Mouse (Mus musculus) megakaryocyte, adult 5-6 weeks (primary cell): ENCODE results near the gene Ctxn2. TPM values are rescaled to one million over a fixed set of nuclear protein-coding genes. Genes with fewer than 3 reads are reported as not detected.
A peak's percentile ranks its signal among the peaks of the same experiment; 100 is the strongest.
"Not testable (repeated sequence)": the region's sequence is repeated elsewhere in the genome, so short reads cannot be mapped to it uniquely, and the experiment has no call there.

Experiments used
- ATAC-seq: 2 replicates; pipeline ENCODE4 v1.8.0; 2016; ENCODE audit warnings: mild to moderate bottlenecking, inconsistent platforms; ENCODE audit not compliant: poor library complexity, severe bottlenecking
- total RNA-seq, 2 experiments: library from RNA; stranded (forward) in 1 of 2; stranded (reverse) in 1 of 2; fragments of 153-499, 151-499 nt in 1 of 2; fragments of 221-1000, 200-1000 nt in 1 of 2; gene quantifications; 2 replicates each; pipeline versions ENCODE4 v1.2.3 to v1.2.4; 2015 to 2017

Gene Ctxn2
- total RNA-seq (2015), result not detected in 2 replicates
- total RNA-seq (2017), result not detected in 2 replicates

DNA sequence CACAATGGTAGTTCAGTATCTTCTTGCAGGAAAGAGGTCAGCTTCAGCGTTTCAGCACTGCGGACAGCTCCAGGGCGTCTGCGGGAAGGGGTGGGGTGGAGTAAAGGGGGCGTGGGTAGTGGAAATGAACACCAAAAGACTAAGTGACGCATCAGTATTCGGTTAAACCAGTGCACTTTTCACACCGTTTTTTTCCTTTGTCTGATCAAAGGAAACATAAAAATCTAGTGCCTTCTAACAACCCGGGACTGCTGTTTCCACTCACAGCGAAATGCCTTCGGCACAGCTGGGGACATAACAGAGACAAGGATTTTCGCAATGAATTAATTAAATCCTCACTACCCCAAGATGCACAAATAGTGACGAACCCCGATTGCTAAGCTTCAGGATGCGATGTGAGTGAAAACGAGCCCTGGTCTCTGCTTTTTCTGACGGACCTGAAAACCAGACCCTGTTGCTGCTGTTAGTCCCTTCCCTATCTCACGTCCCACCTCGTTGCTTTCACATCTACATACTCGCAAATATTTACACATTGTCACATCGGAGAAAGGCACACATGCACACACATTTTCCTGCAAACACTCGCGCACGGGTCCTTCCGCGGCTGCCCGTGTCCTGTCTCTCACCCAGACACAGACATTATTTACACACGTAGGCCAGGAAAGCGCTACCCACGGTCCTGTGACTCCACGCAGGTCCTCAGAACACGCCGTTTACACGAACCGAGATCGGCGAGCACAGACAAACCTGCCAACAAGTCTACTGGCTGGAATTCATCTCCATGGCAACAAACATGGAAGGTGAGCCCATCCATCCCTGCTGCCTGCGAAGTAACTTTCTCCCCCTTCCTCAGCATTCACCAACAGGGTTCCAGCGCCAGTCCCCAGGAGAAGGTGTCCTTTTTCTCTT lies at the start of gene Ctxn2:
Gene Ctxn2 (plus strand): TSS at position 790 of the 909 bp plus-strand sequence.
- peak; percentile 78 for ATAC-seq

DNA sequence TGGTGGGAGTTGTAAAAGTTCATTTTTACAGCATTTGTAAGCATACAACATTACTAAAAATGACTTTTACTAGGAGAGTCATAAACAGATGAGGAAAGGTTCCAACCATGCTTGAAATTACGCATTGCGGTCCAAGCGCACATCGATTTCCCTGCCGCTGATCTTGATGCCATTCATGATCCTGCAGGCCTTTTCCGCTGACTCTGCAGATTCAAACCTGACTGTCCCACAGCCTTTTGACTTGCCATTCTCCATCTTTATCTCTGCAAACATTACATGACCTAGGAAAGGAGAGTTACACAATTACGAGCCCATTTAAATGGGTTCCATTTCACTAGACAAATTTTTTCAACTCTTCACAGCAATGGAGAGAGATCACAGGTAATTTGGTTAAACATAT lies 47.7 kb upstream of the Ctxn2 start:
- no peak for ATAC-seq

DNA sequence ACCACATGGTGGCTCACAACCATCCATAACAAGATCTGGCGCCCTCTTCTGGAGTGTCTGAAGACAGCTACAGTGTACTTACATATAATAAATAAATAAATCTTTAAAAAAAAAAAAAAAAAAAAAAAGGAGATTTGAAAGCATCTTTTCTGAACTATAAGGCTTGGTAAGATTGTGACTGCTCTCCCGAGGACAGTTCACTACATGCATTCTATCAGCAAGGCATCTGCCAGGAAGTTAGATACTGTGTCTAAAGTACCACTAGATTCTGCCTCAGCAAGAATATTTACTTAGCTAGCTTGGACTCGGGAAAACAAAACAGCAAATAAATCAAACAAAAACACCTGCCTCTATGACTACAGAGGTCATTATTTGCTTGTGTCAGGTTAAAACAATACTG lies 44.4 kb upstream of the Ctxn2 start:
- not testable (repeated sequence) for ATAC-seq

DNA sequence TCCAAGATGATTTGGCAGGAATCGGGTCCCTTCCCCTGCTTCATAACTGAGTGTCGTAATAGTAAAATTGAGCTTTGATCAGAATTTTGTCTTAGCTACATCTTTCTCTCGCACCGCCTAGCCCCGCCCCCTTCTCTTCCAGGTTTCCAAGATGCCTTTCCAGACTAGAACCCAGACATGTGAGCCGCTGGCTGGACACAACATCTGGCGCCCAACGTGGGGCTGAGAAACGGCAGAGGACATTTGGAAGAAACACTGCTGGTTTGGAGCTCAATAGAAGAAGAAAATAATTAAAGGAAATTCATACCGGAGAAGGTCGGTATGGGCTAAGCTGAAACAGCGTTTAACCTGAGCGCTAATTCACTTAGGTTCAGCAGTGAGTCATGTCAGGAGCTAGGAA lies 32.0 kb upstream of the Ctxn2 start:
- ATAC-seq, result not testable (repeated sequence)

DNA sequence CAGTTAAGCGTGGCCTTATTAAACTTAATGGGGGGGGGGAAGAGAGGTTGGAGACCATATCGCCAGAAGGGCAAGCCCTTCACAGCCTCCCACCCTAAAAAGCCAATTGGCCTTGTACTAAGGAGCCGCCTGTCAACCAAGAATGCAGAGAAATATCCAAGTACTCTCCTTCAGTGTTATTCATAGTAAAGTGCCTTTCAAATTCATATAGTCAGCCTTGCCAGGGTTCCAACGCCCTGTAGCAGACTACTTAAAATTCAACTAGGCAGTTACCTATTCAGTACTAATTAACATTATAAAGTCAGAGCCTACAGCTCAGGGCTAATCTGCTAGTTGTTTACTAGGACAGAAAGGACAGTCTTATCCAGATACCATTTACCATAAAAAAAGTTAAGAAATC lies 30.0 kb upstream of the Ctxn2 start:
- not testable (repeated sequence) for ATAC-seq

DNA sequence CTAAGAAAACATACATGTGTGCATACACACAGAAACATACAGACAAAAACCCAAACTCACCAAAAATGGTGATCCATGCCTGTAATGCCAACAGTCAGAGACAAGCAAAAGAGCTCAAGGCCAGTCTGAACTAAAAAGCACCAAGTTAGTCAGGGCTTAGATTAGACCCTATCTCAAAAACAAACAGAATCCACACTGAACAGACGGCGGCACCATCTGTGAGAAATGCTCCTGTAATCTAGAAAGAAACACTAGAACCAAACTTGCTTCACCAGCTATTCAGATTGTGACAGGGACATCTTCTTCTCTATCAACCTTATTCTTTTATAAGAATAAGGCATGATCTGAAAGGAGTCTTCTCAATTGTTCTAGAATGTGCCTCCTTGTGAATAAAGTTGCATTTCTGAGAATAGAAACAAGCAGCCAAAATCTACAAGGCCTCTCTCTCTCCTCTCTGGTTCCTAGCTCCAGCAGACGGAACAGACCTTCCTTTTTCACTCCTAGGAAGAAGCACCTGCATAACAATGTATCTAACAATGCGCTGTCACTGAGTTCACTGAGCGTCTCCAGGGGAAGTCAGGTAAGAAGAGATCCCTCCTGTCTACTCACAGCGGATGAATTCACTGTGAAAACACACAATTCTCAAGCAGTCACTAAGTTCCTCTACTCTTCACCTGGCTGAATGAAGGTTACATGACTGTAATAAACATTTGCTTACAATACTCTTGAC lies 16.9 kb upstream of the Ctxn2 start:
- ATAC-seq, result no peak

DNA sequence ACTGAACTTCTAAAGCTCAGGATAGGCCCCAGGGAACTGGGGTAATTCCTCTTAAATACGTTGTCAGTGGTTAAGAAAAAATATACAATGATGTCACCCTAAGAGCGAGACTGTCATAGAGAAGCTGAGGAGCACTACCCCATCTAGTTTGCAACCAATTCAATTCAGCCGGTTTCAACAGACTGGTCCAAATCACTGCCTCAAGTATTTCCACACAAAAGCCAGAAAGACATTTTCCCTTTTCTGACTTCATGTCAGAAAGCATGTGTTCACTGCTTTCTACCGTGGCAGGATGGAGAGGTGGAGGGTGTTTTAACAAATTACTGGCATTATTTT lies 14.2 kb upstream of the Ctxn2 start:
- ATAC-seq, result peak; percentile 31; the same call in 1 of the 2 replicates

DNA sequence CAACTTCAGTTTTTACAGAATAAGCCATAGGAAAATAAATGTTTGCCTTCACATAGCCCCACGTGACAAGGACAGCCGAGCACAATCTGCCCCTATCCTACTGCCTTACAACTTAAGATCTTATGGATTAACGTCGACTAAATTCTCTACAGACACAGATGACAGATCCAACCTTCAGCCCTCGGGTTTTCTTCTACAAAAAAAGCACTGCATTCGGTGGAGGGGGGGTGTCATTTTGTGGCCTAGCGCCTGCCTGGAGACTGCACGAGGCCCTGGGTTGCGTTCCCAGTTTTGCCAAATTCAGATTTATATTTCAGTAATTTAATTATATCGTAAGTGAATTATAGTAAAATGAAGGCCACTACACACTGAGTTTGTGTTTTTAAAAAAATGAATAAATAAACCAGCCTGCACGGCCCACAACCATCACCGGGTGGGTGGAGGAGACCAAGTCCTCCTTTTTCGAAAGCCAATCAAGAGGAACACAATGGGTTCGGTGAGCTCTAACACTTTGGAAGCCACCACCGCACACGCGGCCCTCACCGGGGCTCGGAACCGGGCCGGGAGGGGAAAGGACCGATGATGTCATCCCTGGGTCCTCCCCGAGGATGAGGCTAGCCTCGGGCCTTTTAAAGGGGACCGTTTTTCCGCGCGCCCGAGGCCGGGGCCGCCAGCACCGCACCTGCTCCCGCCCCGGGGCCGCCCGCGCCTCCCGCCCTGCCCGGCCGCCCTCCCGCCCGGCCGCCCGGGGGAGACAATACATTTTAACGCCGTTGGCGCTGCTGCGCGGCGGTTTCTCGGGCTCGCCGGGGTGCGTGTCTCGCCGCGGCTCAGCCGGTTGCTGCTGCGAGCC lies 13.6 kb upstream of the Ctxn2 start:
- peak; percentile 35 for ATAC-seq

DNA sequence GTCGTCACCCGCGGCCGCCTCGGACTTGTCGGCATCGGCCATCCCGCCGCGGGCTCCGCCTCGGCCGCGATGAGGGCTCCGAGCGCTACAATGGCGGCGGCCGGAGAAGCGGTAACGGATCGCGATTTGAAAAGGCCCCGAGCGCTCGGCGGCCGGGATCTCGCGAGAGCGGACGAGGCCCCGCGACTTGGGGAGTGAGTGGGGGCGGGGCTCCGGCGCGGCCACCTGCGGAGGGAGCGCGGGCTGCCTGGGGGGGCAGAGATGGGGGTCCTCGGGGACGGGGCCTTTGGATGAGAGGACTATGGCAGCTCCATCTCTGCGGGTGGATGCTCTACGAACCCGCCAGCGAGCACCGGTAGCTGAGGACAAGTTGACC lies 13.0 kb upstream of the Ctxn2 start, which contains the start of gene Myef2:
Gene Myef2 (minus strand): TSS at position 185 of the 376 bp plus-strand sequence.
- ATAC-seq, result peak; percentile 93

DNA sequence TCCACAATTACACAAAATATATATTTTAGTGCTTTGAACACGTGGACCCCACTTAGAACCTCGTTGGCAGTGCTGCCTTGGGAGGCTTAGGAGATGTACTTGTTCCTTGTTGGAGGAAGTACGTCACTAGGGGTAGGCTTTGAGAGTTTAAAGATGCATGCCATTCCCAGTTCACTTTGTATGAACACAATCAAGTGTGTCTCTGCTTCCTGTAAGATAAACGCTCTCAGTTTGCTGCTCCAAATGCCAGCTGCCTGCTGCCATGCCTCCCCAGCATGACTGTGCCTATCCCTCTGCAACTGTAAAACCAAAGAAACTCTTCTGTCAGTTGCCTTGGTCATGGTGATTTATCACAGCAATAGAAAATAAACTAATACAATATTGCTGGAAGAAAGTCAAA lies 10.7 kb upstream of the Ctxn2 start:
- no peak for ATAC-seq

DNA sequence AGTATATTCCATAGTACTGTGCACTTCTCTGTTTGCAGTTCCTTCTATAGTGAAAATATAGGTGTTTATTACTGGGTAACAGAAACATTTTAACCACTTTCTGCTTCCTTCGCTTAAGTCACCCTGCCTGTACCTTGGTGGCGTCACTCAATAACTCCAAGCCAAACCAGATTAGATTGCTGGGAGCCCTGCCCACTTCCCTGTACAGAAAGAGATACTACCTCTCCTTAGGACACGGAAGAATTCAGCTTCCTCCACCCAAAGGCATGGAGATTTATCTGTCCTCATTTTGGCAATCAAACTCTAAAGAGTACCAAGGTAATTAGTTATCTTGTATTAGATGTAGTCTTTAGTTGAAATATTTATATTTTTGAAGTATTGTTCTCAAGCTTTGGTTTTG lies 9.7 kb upstream of the Ctxn2 start:
- ATAC-seq, result no peak

DNA sequence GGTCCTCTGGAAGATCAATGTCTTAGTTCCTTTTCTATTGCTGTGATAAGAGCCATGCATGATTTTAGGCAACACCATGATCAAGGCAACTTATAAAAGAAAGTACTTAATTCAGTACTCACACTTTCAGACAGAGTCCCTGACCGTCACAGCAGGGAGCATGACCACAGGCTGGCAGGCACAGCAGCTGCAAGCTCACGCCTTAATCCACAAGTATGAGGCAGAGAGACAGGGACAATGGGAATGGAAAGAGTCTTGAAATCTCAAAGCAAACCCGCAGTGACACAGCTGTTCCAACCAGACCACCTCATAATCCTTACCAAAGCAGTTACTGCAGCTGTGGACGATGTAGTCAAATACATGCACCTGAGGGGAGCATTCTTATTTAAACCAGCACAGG lies 2.4 kb upstream of the Ctxn2 start:
- ATAC-seq, result no peak

DNA sequence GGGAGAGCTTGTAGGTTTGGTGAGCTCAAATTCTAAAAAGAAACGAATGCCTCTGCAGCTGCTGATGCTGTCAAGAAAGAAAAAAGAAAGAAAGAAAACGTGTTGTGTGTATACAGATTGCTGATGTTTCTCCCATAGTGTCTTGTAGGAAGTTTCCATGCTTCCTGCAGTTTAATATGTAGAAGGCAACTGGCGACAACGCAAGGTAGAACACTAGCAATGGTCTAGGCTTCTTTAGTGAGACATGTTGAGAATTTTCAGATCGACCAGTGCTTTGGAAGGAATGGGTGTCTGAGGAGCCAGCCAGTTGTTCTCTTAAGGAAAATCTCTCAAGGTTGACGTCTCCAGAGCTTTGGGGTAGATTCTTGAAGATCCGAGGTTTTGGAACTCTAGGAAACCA lies 354 bp downstream of the Ctxn2 start:
- ATAC-seq, result no peak

DNA sequence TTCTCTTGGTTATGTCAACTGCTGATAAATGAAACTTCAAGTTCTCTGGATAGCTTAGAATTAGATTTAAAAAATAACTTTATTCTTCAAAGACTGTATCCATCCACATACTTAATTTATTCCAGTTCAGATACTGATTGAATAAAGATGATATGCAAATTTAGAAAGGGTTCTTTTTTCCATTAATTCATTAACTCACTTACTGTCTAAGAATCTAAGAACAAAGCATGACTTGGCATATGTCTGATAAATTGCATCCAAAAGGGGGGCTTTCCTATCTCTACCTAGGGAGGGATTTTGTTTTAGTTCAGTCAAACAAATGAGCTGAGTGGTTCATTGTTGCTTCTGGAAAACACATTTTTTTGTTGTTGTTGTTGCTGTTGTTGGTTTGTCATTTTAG lies 5.8 kb downstream of the Ctxn2 start:
- ATAC-seq, result no peak

DNA sequence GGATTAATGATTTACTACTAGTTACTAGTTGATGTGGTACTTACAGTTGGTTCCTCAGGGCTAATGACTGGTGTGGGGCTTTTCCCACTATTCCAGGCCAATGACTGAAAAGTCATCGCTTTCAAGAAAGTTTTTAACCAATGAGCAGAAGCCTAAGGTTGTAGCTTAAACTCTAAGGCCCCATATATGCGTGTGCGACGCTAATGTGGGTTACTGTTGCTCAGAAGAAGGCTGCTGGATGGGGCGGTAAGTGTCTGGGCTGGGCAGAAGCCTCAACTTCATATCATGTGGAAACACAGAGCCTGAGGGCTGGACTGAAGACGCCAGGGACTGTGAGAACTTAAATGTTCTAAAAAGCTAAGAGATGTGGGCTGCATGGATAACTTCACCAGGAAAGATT lies 15.9 kb downstream of the Ctxn2 start, which contains the start of gene Slc12a1:
Gene Slc12a1 (plus strand): TSS at position 118 of the 400 bp plus-strand sequence.
- ATAC-seq, result no peak

DNA sequence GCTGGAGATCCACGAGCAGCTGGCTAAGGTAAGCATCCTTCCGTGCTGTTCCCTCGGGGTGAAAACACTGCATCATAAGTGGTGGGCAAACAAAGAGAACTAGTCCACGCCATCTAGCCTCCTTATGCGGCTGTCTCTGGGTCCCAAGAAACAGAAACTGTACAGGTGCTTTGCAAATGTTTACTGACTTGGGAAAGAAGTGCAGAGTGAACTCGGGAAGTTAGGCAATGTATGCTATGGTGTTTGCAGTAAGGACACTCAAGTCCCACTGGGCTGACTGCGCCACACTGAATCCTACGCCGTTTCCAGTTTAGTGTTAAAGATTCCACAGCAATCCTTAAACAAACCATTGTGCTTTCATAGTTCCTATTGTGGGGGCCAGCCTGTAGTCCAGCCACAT lies 17.8 kb downstream of the Ctxn2 start:
- no peak for ATAC-seq

DNA sequence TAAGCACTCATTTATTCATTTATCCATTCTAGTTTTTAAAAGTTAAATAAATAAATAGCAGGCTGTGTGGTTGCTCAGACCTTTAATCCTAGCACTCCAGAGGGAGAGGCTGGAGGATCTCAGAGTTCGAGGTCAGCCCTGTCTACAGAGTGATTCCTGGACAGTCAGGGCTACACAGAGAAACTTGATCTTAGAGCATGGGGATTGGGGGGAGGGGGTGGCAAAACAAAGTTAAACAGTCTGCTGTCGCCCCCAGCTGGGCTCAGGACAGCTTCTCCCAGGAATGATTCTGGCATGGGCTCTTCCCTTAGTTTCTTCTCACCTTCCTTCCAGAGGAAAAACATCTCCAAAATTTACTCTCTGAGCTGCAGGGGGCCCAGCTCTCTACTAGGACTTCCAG lies 19.0 kb downstream of the Ctxn2 start:
- no peak for ATAC-seq

DNA sequence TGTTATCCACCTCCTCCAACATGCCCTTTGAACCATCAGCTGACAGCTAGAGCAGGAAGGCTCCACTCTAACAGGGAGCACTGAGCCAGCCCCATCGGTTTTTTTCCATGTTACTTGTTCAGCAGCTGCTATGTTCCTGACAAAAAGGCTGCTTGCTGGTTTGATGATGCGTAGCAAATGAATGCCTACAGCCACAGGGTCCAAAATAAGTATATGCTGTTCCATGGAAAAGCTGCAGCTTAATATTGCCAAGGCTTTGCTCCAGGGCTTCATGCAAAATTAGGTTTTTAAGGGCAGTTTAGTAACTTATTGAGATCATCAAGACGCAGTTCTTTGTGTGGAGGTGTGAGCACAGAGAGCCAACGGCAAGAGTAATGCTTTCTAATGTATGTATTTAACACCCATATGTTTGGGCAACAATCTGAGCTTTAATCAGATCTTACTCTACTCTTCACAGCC lies 25.5 kb downstream of the Ctxn2 start:
- ATAC-seq, result no peak

DNA sequence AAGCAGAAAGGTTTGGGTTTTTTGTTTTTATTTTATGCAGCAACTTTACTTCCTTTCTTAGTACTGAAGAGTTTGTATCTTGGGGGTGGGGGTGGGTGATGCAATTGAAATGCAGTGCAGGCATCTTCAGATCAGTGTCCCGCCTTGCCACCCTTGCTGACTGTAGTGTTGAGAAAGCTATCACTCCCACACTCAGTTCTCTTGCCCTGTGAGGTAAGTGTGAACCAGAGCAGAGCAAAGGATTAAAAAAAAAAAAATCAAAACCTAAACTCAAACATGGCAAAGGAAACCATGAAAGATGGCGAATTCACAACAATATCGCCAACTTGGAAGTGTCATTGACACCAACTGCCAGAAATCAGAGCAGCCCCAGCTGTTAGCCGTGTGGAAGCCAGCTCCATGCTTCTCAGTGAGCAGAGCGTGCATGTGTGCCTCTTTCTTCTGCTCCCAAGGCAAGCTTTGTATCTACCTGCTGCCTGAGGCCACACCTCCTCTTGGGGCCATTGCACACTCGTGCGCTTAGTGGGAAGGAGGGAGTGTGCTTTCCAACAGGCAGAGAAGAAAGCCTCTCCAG lies 41.8 kb downstream of the Ctxn2 start:
- no peak for ATAC-seq

DNA sequence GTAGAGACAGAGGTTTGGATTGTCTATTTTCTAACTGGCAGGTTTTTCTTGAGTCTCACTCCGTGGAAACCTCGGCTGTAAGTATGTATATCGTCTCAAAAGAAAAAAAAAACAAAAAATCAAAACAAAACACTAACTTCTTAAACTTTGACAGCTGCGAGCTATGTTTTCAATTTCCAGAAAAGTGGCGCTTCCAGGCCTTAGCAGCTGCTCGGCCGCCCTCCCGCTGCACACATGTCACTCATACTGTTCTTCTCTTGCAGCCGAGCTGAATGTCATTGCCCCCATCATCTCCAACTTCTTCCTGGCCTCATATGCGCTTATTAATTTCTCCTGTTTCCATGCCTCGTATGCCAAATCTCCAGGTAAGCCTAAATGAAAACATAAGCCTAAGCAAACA lies 51.4 kb downstream of the Ctxn2 start:
- no peak for ATAC-seq

DNA sequence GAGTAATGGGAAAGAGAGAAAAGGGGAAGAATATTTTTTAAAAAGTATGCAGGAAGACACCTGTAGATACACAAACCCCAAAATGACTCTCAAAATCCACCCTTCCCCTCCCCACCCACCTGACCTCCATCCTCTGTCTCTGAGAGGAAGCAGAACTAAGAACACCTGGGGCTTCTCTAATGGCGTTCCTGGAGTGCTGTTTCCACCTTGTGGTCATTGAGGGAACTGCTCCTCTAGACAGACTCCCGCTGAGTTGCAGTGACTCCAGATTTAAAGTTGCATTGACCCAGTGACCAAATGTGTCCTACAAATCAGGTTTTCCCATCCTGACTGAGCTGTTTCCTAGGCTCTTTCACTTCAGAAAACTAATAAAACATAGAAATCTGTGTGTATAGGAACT lies 52.7 kb downstream of the Ctxn2 start:
- peak; percentile 84 for ATAC-seq
